Mouse (Mus musculus): ENCODE measurements around the gene 9130008F23Rik. TPM values are rescaled to one million over a fixed set of nuclear protein-coding genes. Genes with fewer than 3 reads are reported as not detected.

Gene 9130008F23Rik
- total RNA-seq (2021): not detected
- long read RNA-seq, experiment 1: 0 reads
- long read RNA-seq, experiment 2: 0 reads

GRCm38 (mm10) chr17:40879924-40880691 is at the start of gene 9130008F23Rik:
TSS of gene 9130008F23Rik (minus strand) at chr17:40880559.
- DNase-seq (ENCODE audit: low spot score in 2 of 2): peak in 1 of 2 experiments; percentile 3

DNA sequence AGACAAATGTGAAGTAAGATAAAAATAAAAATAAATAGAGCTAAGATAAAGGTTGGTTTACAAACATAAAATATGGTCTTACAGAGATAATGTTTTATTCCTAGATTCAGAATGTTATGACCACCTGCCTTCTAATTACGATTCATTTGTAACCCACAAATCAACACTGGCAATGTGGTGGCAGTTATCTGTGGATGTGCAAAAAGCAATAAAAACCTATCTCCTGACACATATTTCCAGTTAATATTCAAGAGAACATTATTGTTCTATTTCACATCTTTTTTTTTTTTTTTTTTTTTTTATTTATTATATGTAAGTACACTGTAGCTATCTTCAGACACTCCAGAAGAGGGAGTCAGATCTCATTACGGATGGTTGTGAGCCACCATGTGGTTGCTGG is 35.1 kb upstream of the 9130008F23Rik start:
- DNase-seq (ENCODE audit: low spot score in 2 of 2): no peak

DNA sequence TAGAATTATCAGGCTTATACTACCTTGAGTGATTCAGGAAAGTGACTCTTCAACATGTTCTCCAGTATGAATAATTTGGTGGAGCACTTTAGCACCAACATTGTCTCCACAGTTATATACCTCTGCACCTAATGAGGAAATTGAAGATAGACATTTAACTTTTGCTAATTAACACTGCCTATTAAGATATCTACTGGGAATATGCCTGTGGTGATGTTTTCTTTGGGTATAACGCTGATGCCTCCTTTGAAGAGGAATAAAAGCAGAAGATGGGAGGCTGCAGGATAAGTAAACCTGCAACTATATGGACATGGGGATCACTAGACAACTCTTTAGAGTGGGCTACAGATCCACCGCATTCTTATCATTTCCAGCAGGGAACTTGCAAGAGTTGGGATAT is 33.9 kb upstream of the 9130008F23Rik start, which contains the start of gene Glyatl3:
Gene Glyatl3 (minus strand): TSS at position 101 of the 400 bp plus-strand sequence.
- no peak for DNase-seq (ENCODE audit: low spot score in 2 of 2)

DNA sequence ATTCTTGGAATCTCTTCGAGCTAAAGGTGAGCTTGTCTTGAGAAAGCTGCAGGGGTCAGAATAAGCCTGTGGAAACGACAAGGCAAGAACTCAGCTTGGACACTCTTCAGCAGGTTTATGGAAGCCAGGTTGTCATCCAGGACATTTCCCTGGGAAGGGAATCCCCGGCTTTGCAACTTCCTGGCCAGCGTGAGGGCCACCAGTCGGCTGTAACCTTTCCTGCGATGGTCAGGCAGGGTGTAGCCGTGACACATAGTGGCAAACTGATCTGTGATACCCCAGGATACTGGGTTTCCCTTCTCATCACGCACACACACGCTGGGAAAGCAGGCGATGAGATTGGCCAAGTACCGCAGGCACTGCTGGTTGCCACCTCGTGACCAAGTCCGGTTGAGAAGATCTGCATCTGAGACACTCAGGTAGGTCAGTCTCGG is 24.4 kb upstream of the 9130008F23Rik start:
- no peak for DNase-seq (ENCODE audit: low spot score in 2 of 2)

DNA sequence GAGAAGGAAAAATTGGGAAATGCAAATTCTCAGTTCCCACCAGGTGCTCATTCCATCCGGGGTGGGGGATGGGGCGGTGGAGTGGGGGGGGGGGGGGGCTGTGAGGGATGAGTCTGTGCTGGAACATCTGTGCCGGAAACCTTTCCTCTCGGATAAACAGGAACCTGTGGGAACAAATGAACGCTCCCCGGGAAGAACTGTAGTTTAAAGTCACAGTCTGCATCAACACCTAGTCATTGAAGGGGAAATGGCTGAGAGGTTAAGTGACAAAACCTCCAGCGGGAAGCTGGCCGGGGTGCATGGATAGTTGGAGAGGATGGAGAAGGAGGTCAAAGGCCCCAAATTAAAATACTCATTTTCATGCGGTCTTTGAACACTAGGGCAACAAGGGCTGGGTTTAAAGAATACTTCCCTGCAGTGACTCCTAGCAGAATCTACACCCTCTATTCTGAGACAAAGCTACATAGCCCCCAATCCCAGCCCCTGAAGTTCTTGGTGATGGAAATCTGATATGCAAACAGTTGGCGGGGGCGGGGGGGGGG is 23.8 kb upstream of the 9130008F23Rik start:
- DNase-seq (ENCODE audit: low spot score in 2 of 2): no peak

DNA sequence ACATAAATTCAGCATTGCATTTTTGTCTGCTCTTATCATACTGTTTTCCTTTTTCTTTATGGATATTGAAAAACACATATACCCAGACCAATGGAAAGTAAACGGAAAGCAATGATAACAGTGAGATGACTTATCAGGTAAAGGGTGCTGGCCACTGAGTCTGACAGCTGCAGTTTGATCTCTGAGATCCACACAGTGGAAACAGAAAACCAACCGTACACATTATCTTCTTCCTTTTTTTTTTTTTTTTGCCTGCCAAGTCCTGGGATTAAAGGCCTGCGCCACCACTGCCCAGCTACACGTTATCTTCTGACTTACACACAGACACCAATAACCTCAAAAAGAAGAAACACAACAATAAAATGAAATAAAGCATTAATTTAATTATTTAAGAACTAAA is 23.0 kb upstream of the 9130008F23Rik start:
- DNase-seq (ENCODE audit: low spot score in 2 of 2): no peak

DNA sequence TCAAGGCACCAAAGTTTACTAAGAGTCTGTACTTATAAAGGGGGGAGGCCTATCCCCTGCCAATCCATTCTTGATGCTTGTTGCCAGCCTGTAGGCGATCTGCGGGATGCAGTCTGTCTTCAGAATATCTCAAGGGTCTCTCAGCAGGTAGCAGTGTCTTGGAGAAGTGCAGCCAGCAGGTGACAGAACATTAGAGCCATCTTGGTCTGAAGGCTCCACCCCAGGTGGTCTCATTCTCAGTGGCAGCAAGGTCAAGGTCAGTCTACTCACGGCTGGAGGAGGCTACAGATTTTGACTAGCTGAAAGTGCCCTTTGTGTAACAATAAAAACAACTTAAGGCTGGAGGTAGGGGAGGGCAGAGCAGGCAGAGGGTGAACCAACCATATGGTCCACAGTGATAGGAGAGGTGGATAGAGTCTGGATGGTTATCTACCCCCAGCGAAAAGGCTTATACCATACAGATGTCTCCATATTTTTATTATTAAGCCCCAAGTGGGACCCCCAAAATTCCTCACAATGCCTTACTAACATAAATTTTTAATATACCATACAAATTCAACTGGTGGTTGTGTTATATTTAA is 19.5 kb upstream of the 9130008F23Rik start:
- no peak for DNase-seq (ENCODE audit: low spot score in 2 of 2)

DNA sequence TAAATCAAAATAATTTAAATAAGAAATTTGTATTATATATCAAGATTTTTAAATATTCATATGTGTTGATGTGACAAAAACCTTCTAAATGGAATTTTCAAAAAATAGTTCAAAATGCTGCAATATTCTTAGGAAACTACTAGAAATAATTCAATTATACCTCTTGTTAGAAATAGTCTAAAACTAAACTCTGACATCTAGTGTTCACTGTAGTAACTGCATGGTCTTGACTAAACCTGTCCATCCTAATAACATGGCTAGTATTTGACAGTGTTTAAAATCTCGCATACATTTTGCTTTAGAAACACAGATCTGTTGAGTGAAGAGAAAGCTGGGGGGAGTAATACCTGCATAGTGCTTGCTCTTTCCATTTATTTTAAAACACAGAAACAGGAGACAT is 16.5 kb upstream of the 9130008F23Rik start:
- no peak for DNase-seq (ENCODE audit: low spot score in 2 of 2)

GRCm38 (mm10) chr17:40887849-40888536 is 7.6 kb upstream of the 9130008F23Rik start:
- no peak for DNase-seq (ENCODE audit: low spot score in 2 of 2)

GRCm38 (mm10) chr17:40885155-40885554 is 4.8 kb upstream of the 9130008F23Rik start:
- DNase-seq (ENCODE audit: low spot score in 2 of 2): no peak

- no peak for DNase-seq (ENCODE audit: low spot score in 2 of 2)
Observed at GRCm38 (mm10) chr17:40882172-40882571, 1.8 kb upstream of the 9130008F23Rik start.

DNA sequence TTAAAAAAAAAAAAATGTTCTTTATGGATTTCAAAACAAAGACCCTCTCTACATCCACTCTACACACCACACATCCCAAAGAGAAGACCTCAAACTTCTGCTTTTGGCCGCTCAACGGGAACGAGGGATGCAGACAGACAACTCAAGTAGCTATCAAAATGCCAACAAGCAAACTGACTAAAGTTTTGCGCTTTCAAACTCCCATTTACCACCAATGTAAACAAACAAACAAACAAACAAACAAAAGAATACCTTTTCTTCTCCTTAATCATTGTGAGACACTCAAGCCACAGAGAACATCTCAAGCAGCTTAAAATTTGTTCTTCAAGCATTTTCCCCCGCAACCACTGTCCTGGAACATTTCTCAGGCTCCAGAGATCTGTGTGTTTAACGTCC is 833 bp downstream of the 9130008F23Rik start:
- DNase-seq (ENCODE audit: low spot score in 2 of 2): no peak

- no peak for DNase-seq (ENCODE audit: low spot score in 2 of 2)
Observed at GRCm38 (mm10) chr17:40877741-40878140, 2.6 kb downstream of the 9130008F23Rik start.

DNA sequence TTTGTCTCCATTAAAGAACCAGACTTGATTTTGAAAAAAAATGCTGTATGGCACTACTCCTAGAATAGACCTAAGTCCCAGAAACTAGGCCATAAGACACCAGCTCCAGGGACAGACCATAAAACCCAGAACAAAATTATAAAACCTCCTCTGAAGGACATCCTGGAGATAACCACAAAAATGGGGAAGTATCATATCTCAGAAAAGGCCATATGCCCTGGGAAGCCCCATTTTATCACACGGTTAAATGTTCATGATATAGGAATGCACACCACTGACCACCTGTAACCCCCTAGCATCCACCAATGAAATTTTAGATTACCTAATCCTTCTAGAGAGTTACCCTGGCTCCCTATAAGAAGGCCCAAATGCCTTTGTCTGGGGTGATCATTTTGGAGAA is 4.8 kb downstream of the 9130008F23Rik start:
- DNase-seq (ENCODE audit: low spot score in 2 of 2): no peak

DNA sequence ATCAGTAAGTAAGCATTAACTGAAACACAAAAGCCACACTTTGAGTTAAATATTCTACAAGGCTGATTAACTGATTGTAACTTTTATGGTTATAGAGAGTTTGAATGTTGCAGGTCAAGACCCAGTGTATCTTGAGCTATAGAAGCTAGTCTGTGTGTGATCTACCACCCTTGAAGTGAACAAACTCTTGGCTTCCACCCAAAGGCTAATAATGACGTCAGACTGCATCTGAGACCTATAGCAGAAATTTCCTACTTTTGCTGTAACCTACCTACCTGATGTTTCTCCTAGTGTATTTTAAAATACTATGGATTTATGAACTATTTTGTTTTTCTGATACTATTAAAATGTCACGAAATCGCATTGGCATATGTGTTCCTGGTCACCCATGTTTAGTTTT is 5.7 kb downstream of the 9130008F23Rik start:
- no peak for DNase-seq (ENCODE audit: low spot score in 2 of 2)

- no peak for DNase-seq (ENCODE audit: low spot score in 2 of 2)
Observed at GRCm38 (mm10) chr17:40873582-40874011, 6.8 kb downstream of the 9130008F23Rik start.

DNA sequence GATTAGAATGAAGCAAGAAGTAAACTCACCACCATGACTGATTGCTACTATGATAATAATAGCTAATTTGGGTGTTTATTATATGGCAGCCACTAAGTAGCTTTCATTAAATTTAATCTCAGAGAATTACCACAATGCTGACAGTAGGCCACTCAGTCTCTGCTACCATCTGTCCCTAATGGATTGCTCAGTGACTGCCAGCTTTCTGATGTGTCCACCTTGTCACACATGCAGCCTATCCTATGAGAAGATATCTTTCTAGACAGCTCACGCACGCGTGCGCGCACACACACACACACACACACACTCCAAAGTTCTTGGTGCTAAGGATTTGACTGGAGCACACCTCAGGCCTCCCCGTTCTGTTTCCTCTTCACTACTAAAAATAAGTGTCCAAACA is 7.7 kb downstream of the 9130008F23Rik start:
- no peak for DNase-seq (ENCODE audit: low spot score in 2 of 2)

GRCm38 (mm10) chr17:40868952-40869747 is 11.2 kb downstream of the 9130008F23Rik start:
- no peak for DNase-seq (ENCODE audit: low spot score in 2 of 2)

- no peak for DNase-seq (ENCODE audit: low spot score in 2 of 2)
Observed at GRCm38 (mm10) chr17:40855065-40855464, 25.3 kb downstream of the 9130008F23Rik start.

- DNase-seq (ENCODE audit: low spot score in 2 of 2): no peak
Observed at GRCm38 (mm10) chr17:40837308-40837707, 43.1 kb downstream of the 9130008F23Rik start.

GRCm38 (mm10) chr17:40831870-40832269 is 48.5 kb downstream of the 9130008F23Rik start:
- DNase-seq (ENCODE audit: low spot score in 2 of 2): no peak

Data from left cerebral cortex, adult 18-20 months (tissue).